Mouse (Mus musculus): ENCODE measurements around the gene Limk2.

The Limk2 gene

DNA sequence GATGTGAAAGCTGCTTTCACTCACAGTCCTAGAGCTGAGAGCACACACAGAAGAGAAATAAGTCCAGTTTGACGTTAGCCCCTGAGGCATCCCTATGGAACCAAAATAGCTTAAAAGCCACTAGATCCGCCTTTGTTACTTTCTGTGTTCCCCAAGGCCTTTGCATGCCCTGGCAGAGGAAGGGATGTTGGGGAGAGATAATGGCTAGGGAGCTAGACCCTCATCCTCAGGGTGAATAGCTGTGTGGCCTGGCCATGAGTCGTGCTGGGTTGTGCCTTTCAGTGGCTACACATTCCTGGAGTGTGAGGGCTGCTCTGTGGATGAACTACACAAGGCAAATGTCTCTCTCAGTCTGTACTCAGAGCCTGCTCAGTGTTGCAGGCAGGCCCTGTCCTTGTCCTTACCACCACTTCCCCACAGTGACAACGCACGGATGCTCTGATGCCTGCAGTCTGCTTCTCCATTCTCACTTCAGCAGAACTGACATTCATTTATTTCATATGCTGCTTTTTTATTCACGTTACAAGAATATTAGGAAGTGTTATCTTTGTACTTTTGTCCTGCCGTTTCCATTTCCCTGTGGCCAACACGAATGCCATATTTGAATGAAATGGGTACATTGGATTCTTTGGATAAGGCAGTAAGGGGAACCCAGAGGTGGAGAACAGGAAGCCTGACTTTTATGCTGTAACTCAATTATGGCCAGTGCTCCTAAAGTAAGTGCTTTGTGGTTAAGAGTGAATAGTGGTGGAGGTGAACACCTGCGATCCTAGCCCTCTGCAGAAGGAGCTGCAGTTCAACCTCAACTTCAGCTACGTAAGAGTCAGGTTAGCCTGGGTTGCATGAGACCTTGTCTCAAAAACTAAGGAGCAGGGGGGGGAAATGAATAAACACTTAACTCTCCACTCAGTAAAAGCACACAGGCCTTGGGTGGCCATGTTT lies 110.8 kb downstream of the Limk2 start:
- no peak for DNase-seq (ENCODE audit: low spot score)

DNA sequence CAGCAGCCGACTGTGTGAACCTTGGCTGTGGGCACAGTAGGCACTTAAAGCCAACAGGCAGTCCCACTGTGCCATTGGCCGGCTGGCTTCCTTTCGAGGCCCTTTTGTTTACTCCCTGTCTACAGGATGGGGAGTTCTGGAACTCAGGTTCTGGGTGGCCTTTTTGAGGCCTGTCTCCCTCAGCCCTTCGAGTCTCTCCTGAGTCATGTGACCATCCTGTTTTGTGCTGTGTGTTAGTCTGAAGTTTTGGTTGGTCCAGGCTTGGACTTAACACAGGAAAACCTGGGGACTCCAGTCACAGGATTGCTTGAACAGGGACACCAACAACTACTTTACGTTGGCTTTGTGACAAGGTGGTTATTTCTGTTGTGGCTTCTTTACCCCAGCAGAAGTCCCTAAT lies 112.9 kb downstream of the Limk2 start:
- DNase-seq (ENCODE audit: low spot score): no peak

DNA sequence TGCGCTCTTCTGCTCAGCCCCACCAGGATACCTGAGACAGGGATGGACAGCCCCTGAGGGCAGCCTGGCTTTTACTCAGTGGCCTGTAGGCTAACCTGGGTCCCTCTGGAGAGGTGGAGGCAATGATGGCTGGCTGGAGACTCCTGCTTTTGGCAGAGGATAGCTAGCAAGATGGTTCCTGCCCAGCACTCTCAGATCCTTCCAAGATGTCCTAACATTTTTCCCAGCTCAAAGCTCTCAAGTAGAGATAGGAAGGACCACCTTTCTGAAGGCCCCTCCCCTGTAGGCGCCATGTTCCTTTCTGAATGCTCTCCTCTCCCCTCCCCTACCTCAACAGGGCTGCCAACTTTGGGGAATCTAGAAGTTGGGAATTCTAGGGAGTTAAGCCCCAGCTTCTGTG lies 114.3 kb downstream of the Limk2 start:
- no peak for DNase-seq (ENCODE audit: low spot score)

Measured in urinary bladder, postnatal 14 days (tissue).